Mouse (Mus musculus): ENCODE measurements at regions not wholly inside any gene's neighbourhood (a gene's known extent, or its start where the extent isn't known, plus 50 kb on each side); places are given as distances from the start of the nearest gene placed in this dataset.

- TF ChIP-seq EP300 (IDR thresholded peaks at IDR 0.05; ENCODE audit: low read depth) (no peak), CTCF (IDR thresholded peaks at IDR 0.05; ENCODE audit: low read depth) (no peak)
These were observed 342.5 kb upstream of the Tmem161b start for GRCm38 (mm10) chr13:83879561-83879960.

All from liver, embryonic 14.5 days (tissue).